Mouse (Mus musculus): Measurements from ENCODE around the gene Abcc5. TPM values are rescaled to one million over a fixed set of nuclear protein-coding genes. Genes with fewer than 3 reads are reported as not detected.

Gene Abcc5
- polyA plus RNA-seq, 1 experiment from 2014 or later: 80.9 TPM

DNA sequence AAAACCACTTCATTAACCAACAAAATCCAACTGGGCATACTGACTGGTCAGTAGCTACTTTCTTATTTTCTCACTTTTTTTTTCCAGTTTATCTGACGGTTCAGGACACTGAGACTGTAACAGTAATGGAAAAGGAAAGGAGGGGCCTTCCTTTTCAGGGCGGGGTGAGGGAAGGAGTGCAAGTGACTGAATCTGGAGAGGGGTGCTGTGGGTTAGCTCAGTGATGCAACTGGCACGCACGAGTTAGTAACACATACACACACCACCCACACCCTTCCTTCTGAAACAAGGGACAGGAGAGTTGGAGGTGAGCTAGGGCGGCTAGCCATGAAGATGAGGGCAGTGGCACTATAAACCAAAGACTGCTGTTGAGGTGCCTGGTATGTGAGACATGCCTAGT is 102.3 kb downstream of the Abcc5 start:
- H3K4me1 ChIP-seq (ENCODE audit: control insufficient read depth, insufficient read depth, low read length): no peaks in the 10 kb centered on the region
- no peaks in the 10 kb centered on the region for H3K27me3 ChIP-seq (ENCODE audit: control insufficient read depth, insufficient read depth, low read length)
- DNase-seq (ENCODE audit: low spot score) (no peak), ATAC-seq (ENCODE audit: insufficient read depth, low FRiP score, low TSS enrichment) (no peak)
- H3K9me3 ChIP-seq (ENCODE audit: control insufficient read depth, low read length): no peaks in the 10 kb centered on the region
- H3K27ac ChIP-seq (ENCODE audit: low read depth, low read length): no peak overlapping the region
- no peak overlapping the region for H3K4me3 ChIP-seq (ENCODE audit: low read depth, low read length)
- H3K9ac ChIP-seq (ENCODE audit: low read length): no peak overlapping the region
- no peaks in the 10 kb centered on the region for H3K36me3 ChIP-seq (ENCODE audit: control insufficient read depth, insufficient read depth, low read length)
- 81% methylated on average over 5 of the region's 5 CpGs for WGBS
- no peak overlapping the region for H3K4me2 ChIP-seq (ENCODE audit: low read depth)

DNA sequence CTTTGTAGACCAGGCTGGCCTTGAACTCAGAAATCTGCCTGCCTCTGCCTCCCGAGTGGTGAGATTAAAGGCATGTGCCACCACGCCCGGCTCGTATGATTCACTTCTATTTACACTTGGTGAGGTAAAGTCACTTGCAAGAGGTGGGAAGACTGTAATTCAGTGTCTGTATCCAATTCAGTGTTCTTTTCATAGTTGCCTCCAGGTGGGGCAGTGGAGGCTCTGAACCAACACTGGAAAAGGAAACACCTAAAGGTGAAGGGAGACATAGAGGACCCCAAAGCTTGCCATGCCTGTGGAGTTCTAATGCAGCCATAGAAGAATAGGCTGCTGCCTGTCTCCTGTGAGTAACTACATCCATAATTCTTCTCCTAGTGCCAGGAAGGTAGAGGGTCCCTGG is 103.9 kb downstream of the Abcc5 start:
- Histone ChIP-seq H3K4me2 (ENCODE audit: low read depth) (no peak overlapping the region), H3K9me3 (ENCODE audit: control insufficient read depth, low read length) (no peaks in the 10 kb centered on the region), H3K4me1 (ENCODE audit: control insufficient read depth, insufficient read depth, low read length) (no peaks in the 10 kb centered on the region), H3K36me3 (ENCODE audit: control insufficient read depth, insufficient read depth, low read length) (no peaks in the 10 kb centered on the region), H3K9ac (ENCODE audit: low read length) (no peak overlapping the region), H3K27me3 (ENCODE audit: control insufficient read depth, insufficient read depth, low read length) (no peaks in the 10 kb centered on the region), H3K27ac (ENCODE audit: low read depth, low read length) (no peak overlapping the region), H3K4me3 (ENCODE audit: low read depth, low read length) (no peak overlapping the region)
- ATAC-seq (ENCODE audit: insufficient read depth, low FRiP score, low TSS enrichment): no peak
- WGBS: 91% methylated on average over 4 of the region's 4 CpGs
- no peak for DNase-seq (ENCODE audit: low spot score)

DNA sequence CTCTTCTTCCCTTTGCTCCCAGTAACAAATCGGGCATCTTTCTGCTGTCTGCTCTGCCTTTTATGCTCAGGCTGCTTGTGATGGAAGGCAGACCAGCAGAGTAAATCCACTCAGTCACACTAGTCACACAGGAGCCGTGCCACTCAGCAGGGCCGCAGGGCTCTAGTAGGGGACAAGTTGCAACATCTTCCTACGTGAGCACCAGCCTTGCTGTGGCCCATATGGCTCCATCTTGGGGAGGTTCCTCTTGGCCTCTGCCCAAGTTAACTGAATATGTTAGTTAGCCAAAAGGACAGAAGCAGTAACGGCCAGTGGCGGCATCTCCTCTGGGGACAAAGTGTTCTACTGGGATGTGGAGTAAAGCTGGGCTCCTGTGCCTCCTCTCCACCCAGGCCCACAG is 109.4 kb downstream of the Abcc5 start:
- DNase-seq (ENCODE audit: low spot score) (no peak), ATAC-seq (ENCODE audit: insufficient read depth, low FRiP score, low TSS enrichment) (no peak)
- H3K27me3 ChIP-seq (ENCODE audit: control insufficient read depth, insufficient read depth, low read length): no peaks in the 10 kb centered on the region
- WGBS: 80% methylated on average over 6 of the region's 6 CpGs
- H3K9ac ChIP-seq (ENCODE audit: low read length): no peak overlapping the region
- no peak overlapping the region for H3K4me3 ChIP-seq (ENCODE audit: low read depth, low read length)
- H3K4me1 ChIP-seq (ENCODE audit: control insufficient read depth, insufficient read depth, low read length): no peaks in the 10 kb centered on the region
- no peak overlapping the region for H3K4me2 ChIP-seq (ENCODE audit: low read depth)
- no peaks in the 10 kb centered on the region for H3K9me3 ChIP-seq (ENCODE audit: control insufficient read depth, low read length)
- H3K27ac ChIP-seq (ENCODE audit: low read depth, low read length): no peak overlapping the region
- H3K36me3 ChIP-seq (ENCODE audit: control insufficient read depth, insufficient read depth, low read length): no peaks in the 10 kb centered on the region

GRCm38 (mm10) chr16:20315266-20315665 is 110.9 kb downstream of the Abcc5 start:
- Histone ChIP-seq H3K4me1 (ENCODE audit: control insufficient read depth, insufficient read depth, low read length) (no peaks in the 10 kb centered on the region), H3K36me3 (ENCODE audit: control insufficient read depth, insufficient read depth, low read length) (no peaks in the 10 kb centered on the region), H3K9ac (ENCODE audit: low read length) (no peak overlapping the region), H3K4me2 (ENCODE audit: low read depth) (no peak overlapping the region), H3K4me3 (ENCODE audit: low read depth, low read length) (no peak overlapping the region), H3K27ac (ENCODE audit: low read depth, low read length) (no peak overlapping the region), H3K9me3 (ENCODE audit: control insufficient read depth, low read length) (no peaks in the 10 kb centered on the region), H3K27me3 (ENCODE audit: control insufficient read depth, insufficient read depth, low read length) (no peaks in the 10 kb centered on the region)
- DNase-seq (ENCODE audit: low spot score) (no peak), ATAC-seq (ENCODE audit: insufficient read depth, low FRiP score, low TSS enrichment) (no peak)
- 89% methylated on average over 4 of the region's 4 CpGs for WGBS

DNA sequence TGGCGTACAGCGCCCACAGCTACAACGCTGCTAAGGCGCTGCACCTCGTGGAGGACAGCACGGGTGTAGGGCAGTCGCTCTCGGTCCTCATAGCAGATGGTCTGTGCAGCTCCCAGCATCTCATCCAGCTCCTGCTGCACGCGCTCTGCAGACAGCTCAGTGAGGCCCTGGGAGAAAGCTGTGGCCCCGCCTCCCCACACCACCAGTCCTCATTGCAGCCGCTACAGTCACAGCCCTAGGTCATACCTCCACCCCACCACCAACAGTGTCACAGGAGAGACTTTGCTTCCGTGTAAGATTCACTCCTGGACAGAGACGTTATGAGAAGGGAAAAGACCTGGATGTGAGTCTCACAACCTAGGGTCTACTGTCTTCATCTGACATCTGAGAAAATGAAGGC is 113.9 kb downstream of the Abcc5 start:
- no peak for ATAC-seq (ENCODE audit: insufficient read depth, low FRiP score, low TSS enrichment)
- Histone ChIP-seq H3K4me2 (ENCODE audit: low read depth) (no peak overlapping the region), H3K4me1 (ENCODE audit: control insufficient read depth, insufficient read depth, low read length) (no peaks in the 10 kb centered on the region), H3K27me3 (ENCODE audit: control insufficient read depth, insufficient read depth, low read length) (no peaks in the 10 kb centered on the region), H3K36me3 (ENCODE audit: control insufficient read depth, insufficient read depth, low read length) (no peaks in the 10 kb centered on the region), H3K4me3 (ENCODE audit: low read depth, low read length) (no peak overlapping the region), H3K27ac (ENCODE audit: low read depth, low read length) (no peak overlapping the region), H3K9me3 (ENCODE audit: control insufficient read depth, low read length) (no peaks in the 10 kb centered on the region), H3K9ac (ENCODE audit: low read length) (no peak overlapping the region)
- no peak for DNase-seq (ENCODE audit: low spot score)
- 73% methylated on average over 14 of the region's 14 CpGs for WGBS

DNA sequence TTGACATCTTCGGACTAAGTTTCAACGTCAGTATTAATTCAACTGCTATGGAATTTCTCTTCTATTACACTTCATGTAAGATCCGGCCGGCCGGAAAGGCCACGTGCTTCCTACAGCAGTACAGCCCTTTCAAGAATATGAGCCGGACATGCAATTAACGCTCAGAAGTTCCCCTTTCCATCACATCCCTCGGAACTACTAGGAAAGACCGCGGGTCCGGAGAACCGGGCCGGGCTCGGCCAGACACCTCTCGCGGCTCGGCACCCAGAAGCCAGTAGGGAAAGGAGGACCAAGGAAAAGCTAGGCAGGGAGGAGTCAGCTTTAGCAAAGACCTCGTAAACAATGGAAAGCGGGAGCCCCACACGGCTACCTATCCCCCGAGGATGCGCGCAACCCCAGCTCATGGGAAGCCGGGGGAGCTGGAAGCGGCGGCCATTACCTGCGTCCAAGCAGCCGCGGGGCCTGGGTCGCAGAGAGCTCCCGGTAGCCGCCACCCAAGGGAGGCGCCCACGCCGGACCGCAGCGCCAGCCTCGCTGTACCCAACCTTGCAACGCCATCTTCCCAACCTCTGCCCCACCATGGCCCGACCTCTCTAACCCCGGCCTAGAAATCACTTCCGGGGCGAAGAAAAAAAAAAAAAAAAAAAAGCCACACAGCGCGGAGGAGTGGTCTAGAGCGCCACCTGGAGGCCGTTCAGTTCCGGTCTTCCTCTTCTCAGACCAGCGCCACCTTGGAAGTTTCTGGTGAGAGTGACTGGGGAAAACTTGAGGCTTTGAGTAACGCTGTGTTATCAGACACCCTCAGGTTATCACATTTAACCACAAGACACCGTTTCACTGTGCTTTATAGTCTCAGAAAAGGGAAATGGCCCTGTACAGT is 124.2 kb downstream of the Abcc5 start, which contains the start of gene Parl:
Gene Parl, minus strand, starts transcription at position 618 of the 880 bp plus-strand sequence.
- WGBS: under 1% methylated on average over 52 of the region's 52 CpGs
- Histone ChIP-seq H3K27me3 (ENCODE audit: control insufficient read depth, insufficient read depth, low read length) (no peaks in the 10 kb centered on the region), H3K27ac (ENCODE audit: low read depth, low read length) (0 out of 2 replicates have a peak within 1 kb of the TSS, but pooled peaks have one; percentile 29)

GRCm38 (mm10) chr16:20300076-20300475 is 126.1 kb downstream of the Abcc5 start:
- ATAC-seq (ENCODE audit: insufficient read depth, low FRiP score, low TSS enrichment): no peak
- Histone ChIP-seq H3K27ac (ENCODE audit: low read depth, low read length) (no peak overlapping the region), H3K4me3 (ENCODE audit: low read depth, low read length) (no peak overlapping the region), H3K36me3 (ENCODE audit: control insufficient read depth, insufficient read depth, low read length) (0 out of 2 replicates have a peak, but pooled peaks cover 5% of the 10 kb centered on the region), H3K27me3 (ENCODE audit: control insufficient read depth, insufficient read depth, low read length) (no peaks in the 10 kb centered on the region), H3K9me3 (ENCODE audit: control insufficient read depth, low read length) (no peaks in the 10 kb centered on the region), H3K9ac (ENCODE audit: low read length) (no peak overlapping the region), H3K4me2 (ENCODE audit: low read depth) (no peak overlapping the region), H3K4me1 (ENCODE audit: control insufficient read depth, insufficient read depth, low read length) (peaks cover 10% of the 10 kb centered on the region)
- 92% methylated on average over 2 of the region's 2 CpGs for WGBS
- no peak for DNase-seq (ENCODE audit: low spot score)

More for the DNA sequence above, 124.2 kb downstream of the Abcc5 start, which contains the start of gene Parl:
- DNase-seq (ENCODE audit: low spot score): peak; percentile 90
- H3K4me1 ChIP-seq (ENCODE audit: control insufficient read depth, insufficient read depth, low read length): peaks cover 10% of the 10 kb centered on the region
- H3K9me3 ChIP-seq (ENCODE audit: control insufficient read depth, low read length): no peaks in the 10 kb centered on the region
- peak within 1 kb of the TSS; percentile 89 for H3K9ac ChIP-seq (ENCODE audit: low read length)
- peak within 1 kb of the TSS; percentile 84 for H3K4me2 ChIP-seq (ENCODE audit: low read depth)
- peak within 1 kb of the TSS; percentile 91 for H3K4me3 ChIP-seq (ENCODE audit: low read depth, low read length)
- ATAC-seq (ENCODE audit: insufficient read depth, low FRiP score, low TSS enrichment): peak; percentile 88
- H3K36me3 ChIP-seq (ENCODE audit: control insufficient read depth, insufficient read depth, low read length): 0 out of 2 replicates have a peak, but pooled peaks cover 2% of the 10 kb centered on the region

Data from neural tube, embryonic 11.5 days (tissue).